Mouse (Mus musculus) intestine, embryonic 14.5 days (tissue): Measurements from ENCODE around the gene Ugt1a9. TPM values are rescaled to one million over a fixed set of nuclear protein-coding genes. Genes with fewer than 3 reads are reported as not detected.

Experiments
- ATAC-seq: fragments of 200-750 bp; cut with Nextera tagmentation; replicated peaks from 2 replicates; pipeline ENCODE4 v1.8.0; 2017; ENCODE audit warnings: low read depth, moderate number of reproducible peaks, moderate TSS enrichment, moderate library complexity; ENCODE audit not compliant: low FRiP score, low TSS enrichment
- DNase-seq: peaks from one replicate; pipeline ENCODE4 v3.0.0-alpha.2; 2018; ENCODE audit warnings: low spot score
- H3K27ac ChIP-seq: fragments of 300-500 bp; sonication (generic); 2 replicates; pipeline ENCODE4 v1.5.1; 2014; ENCODE audit warnings: low read depth, mild to moderate bottlenecking, control low read depth
- H3K27me3 ChIP-seq: fragments of 300-500 bp; sonication (generic); replicated peaks from 2 replicates; pipeline ENCODE4 v1.6.1; 2014; ENCODE audit warnings: low read length, control low read depth; ENCODE audit not compliant: control insufficient read depth, insufficient read depth
- H3K36me3 ChIP-seq: fragments of 300-500 bp; sonication (generic); 2 replicates; pipeline ENCODE4 v1.6.1; 2014; ENCODE audit warnings: low read length, control low read depth; ENCODE audit not compliant: control insufficient read depth, insufficient read depth
- H3K4me1 ChIP-seq: fragments of 300-500 bp; sonication (generic); replicated peaks from 2 replicates; pipeline ENCODE4 v1.6.1; 2014; ENCODE audit warnings: low read length, control low read depth, mixed read lengths; ENCODE audit not compliant: control insufficient read depth, insufficient read depth
- H3K4me2 ChIP-seq: fragments of 300-500 bp; sonication (generic); 2 replicates; pipeline ENCODE4 v1.6.1; 2014; ENCODE audit warnings: low read length
- H3K4me3 ChIP-seq: fragments of 300-500 bp; sonication (generic); 2 replicates; pipeline ENCODE4 v1.5.1; 2014; ENCODE audit warnings: low read depth, low read length, control low read depth, mixed read lengths
- H3K9ac ChIP-seq: fragments of 300-500 bp; sonication (generic); 2 replicates; pipeline ENCODE4 v1.6.1; 2014; ENCODE audit warnings: mild to moderate bottlenecking, low read length
- H3K9me3 ChIP-seq: fragments of 300-500 bp; sonication (generic); 2 replicates; pipeline ENCODE4 v1.6.1; 2016; ENCODE audit warnings: low read length, control low read depth; ENCODE audit not compliant: control insufficient read depth
- WGBS: fragments of 180-500 bp; shearing (Covaris S2); extraction: QIAGEN DNeasy Blood & Tissue Kit; methylation state at CpG from one replicate; pipeline ENCODE4 v1.1.7; 2014; 5-methylcytosine and 5-hydroxymethylcytosine counted together
- polyA plus RNA-seq: library from polyadenylated mRNA; unstranded; fragments of >200 nt; fragmentation: Nextera tagmentation; extraction: Ambion mirVana; gene quantifications from 2 replicates; pipeline ENCODE4 v1.2.1, GENCODE M21; 2014

Ugt1a9 gene
- polyA plus RNA-seq, 1 experiment from 2014 or later, result 0.32 TPM

- ATAC-seq (no peak), DNase-seq (no peak)
- Histone ChIP-seq H3K4me2 (no peak overlapping the region), H3K9ac (no peak overlapping the region), H3K36me3 (no peaks in the 10 kb centered on the region), H3K4me3 (no peak overlapping the region), H3K4me1 (no peaks in the 10 kb centered on the region), H3K9me3 (peaks cover 89% of the 10 kb centered on the region), H3K27me3 (no peaks in the 10 kb centered on the region), H3K27ac (no peak overlapping the region)
- WGBS, result 65% methylated on average over 4 of the region's 4 CpGs
Measured at GRCm38 (mm10) chr1:88235894-88236415, 165.4 kb downstream of the Ugt1a9 start.

- no peak for DNase-seq
- Histone ChIP-seq H3K9ac (no peak overlapping the region), H3K36me3 (no peaks in the 10 kb centered on the region), H3K4me1 (no peaks in the 10 kb centered on the region), H3K27me3 (no peaks in the 10 kb centered on the region), H3K27ac (no peak overlapping the region), H3K9me3 (peaks cover 83% of the 10 kb centered on the region), H3K4me3 (no peak overlapping the region), H3K4me2 (no peak overlapping the region)
- peak; percentile 4; the same call in 1 of the 2 replicates for ATAC-seq
- 77% methylated on average over 5 of the region's 5 CpGs for WGBS
Measured at GRCm38 (mm10) chr1:88237311-88237710, 166.7 kb downstream of the Ugt1a9 start.

DNA sequence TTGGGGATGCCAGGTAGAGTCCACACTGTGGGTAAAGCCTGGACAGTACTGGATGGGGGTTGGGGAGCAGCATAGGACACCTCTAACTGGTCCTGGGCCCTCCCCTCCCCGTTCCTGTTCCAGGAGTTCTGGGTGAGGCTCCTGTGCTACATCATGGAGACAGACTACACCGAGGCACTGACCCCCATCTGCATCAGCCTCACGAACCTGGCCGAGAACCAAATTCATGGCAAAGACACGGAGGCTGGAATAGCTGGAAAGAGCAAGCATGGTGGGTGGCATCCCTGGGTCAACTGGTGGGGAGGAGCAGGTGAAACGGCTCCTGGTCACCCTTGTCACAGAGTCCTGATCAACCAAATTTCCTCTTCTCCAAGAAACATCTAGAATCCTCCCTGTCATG is 168.2 kb downstream of the Ugt1a9 start:
- WGBS, result 77% methylated on average over 6 of the region's 6 CpGs
- Histone ChIP-seq H3K27me3 (no peaks in the 10 kb centered on the region), H3K4me2 (no peak overlapping the region), H3K4me1 (no peaks in the 10 kb centered on the region), H3K27ac (no peak overlapping the region), H3K36me3 (no peaks in the 10 kb centered on the region), H3K4me3 (no peak overlapping the region), H3K9ac (no peak overlapping the region), H3K9me3 (peaks cover 84% of the 10 kb centered on the region)
- no peak for DNase-seq
- no peak; the same call in 1 of the 2 replicates for ATAC-seq

GRCm38 (mm10) chr1:88240072-88240471 is 169.5 kb downstream of the Ugt1a9 start:
- Histone ChIP-seq H3K27ac (no peak overlapping the region), H3K4me1 (no peaks in the 10 kb centered on the region), H3K27me3 (no peaks in the 10 kb centered on the region), H3K4me3 (no peak overlapping the region), H3K4me2 (no peak overlapping the region), H3K36me3 (no peaks in the 10 kb centered on the region), H3K9me3 (peaks cover 75% of the 10 kb centered on the region), H3K9ac (no peak overlapping the region)
- DNase-seq, result no peak
- no peak for ATAC-seq
- WGBS, result 76% methylated on average over 5 of the region's 5 CpGs

GRCm38 (mm10) chr1:88240579-88240978 is 170.0 kb downstream of the Ugt1a9 start:
- no peak overlapping the region for H3K4me2 ChIP-seq
- no peaks in the 10 kb centered on the region for H3K27me3 ChIP-seq
- H3K9me3 ChIP-seq, result peaks cover 73% of the 10 kb centered on the region
- no peaks in the 10 kb centered on the region for H3K4me1 ChIP-seq
- ATAC-seq (no peak), DNase-seq (no peak)
- 71% methylated on average over 4 of the region's 4 CpGs for WGBS
- no peaks in the 10 kb centered on the region for H3K36me3 ChIP-seq
- no peak overlapping the region for H3K9ac ChIP-seq
- H3K4me3 ChIP-seq, result no peak overlapping the region
- H3K27ac ChIP-seq, result no peak overlapping the region

DNA sequence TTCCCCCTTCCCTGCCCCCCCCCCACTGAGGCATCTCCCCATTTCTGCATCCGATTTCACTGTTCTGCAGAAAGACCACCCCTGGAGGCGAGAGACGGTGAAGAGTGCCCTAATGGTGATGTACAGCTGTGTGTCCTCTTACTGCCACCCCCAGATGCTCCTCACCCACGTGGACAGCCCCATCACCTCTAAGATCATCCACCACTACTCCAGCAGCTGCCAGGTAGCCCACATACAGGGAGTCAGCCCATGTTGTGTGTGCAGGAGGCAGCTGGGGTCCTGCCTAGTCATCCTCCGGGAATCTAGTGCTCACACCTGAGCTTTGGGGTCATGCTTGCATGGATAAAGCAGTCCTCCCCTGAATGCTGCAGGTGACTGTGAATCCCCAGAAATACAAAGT is 173.3 kb downstream of the Ugt1a9 start:
- H3K4me1 ChIP-seq, result no peaks in the 10 kb centered on the region
- H3K9ac ChIP-seq, result no peak overlapping the region
- no peak for DNase-seq
- no peaks in the 10 kb centered on the region for H3K27me3 ChIP-seq
- no peak overlapping the region for H3K4me2 ChIP-seq
- 67% methylated on average over 5 of the region's 5 CpGs for WGBS
- peaks cover 67% of the 10 kb centered on the region for H3K9me3 ChIP-seq
- no peak overlapping the region for H3K27ac ChIP-seq
- no peak overlapping the region for H3K4me3 ChIP-seq
- ATAC-seq, result no peak
- no peaks in the 10 kb centered on the region for H3K36me3 ChIP-seq

- H3K4me1 ChIP-seq, result no peaks in the 10 kb centered on the region
- ATAC-seq (no peak), DNase-seq (no peak)
- H3K36me3 ChIP-seq, result no peaks in the 10 kb centered on the region
- H3K4me3 ChIP-seq, result no peak overlapping the region
- H3K9ac ChIP-seq, result no peak overlapping the region
- WGBS, result 76% methylated on average over 6 of the region's 6 CpGs
- H3K27me3 ChIP-seq, result no peaks in the 10 kb centered on the region
- peaks cover 68% of the 10 kb centered on the region for H3K9me3 ChIP-seq
- no peak overlapping the region for H3K4me2 ChIP-seq
- no peak overlapping the region for H3K27ac ChIP-seq
Measured at GRCm38 (mm10) chr1:88245881-88246280, 175.3 kb downstream of the Ugt1a9 start.

DNA sequence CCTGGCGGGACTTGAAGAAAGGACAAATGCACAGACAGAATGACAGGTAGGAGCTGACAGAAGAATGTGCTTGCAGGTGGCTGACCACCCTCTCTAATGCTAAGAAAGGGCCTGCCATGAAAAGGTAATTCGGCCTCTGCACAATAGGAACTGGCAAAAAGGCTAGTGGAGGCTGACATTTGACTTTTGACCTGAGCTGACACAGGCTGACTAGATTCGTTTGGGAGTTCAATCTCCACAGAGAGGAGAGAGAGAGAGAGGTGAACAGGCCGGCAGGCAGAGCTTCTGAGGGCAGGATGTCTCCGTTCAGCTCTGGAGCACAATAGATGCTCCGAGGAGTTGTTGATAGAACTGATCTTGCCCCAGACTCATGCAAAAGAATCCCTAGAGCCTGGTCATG is 175.8 kb downstream of the Ugt1a9 start:
- Histone ChIP-seq H3K4me2 (no peak overlapping the region), H3K4me3 (no peak overlapping the region), H3K9ac (no peak overlapping the region), H3K9me3 (peaks cover 68% of the 10 kb centered on the region), H3K4me1 (no peaks in the 10 kb centered on the region), H3K27me3 (no peaks in the 10 kb centered on the region), H3K36me3 (no peaks in the 10 kb centered on the region), H3K27ac (no peak overlapping the region)
- no peak for ATAC-seq
- 47% methylated on average over 6 of the region's 6 CpGs for WGBS
- no peak for DNase-seq

GRCm38 (mm10) chr1:88247660-88248059 is 177.1 kb downstream of the Ugt1a9 start:
- H3K36me3 ChIP-seq, result no peaks in the 10 kb centered on the region
- DNase-seq (no peak), ATAC-seq (no peak)
- no peaks in the 10 kb centered on the region for H3K4me1 ChIP-seq
- H3K27ac ChIP-seq, result no peak overlapping the region
- no peaks in the 10 kb centered on the region for H3K27me3 ChIP-seq
- WGBS, result 50% methylated on average over 2 of the region's 2 CpGs
- H3K9ac ChIP-seq, result no peak overlapping the region
- peaks cover 67% of the 10 kb centered on the region for H3K9me3 ChIP-seq
- H3K4me3 ChIP-seq, result no peak overlapping the region
- H3K4me2 ChIP-seq, result no peak overlapping the region
